Mouse (Mus musculus): ENCODE results near the gene Fut8. TPM values are rescaled to one million over a fixed set of nuclear protein-coding genes. Genes with fewer than 3 reads are reported as not detected.
A peak's percentile ranks its signal among the peaks of the same experiment; 100 is the strongest.

The Fut8 gene
- polyA plus RNA-seq, 1 experiment: 6.9 TPM

DNA sequence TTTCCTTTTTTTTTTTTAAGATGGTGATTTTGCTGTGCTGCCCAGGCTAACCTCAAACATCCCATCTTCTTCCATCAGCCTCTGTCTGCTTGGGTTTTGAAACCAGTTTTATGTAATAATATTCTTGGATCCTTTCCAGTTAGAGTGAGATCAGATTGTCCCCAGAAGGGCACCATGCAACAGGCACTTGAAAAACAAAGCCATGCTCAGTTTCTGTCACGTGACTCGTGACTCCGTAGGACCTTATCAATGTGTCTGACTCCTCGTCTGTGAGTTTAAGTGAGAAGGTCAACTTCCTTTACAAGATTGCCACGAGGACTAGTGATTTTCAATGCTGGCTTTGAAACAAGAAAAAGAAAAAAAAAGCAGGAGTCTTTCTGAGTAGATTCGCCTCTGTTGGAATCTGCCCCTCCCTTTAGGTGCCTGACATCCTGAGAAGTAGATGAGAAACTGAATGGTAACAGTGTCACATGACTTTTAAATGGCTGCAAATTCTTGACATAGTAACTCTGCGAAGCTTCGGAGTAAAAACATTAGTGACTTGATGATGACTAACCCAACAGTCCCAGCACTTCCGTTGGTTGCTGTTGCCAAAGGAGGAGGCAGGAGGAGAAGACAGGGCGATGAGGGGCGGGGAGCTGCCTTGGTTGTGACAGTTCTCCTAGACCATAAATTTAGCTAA, 21.3 kb upstream of the Fut8 start:
- Histone ChIP-seq H3K4me3 (replicated peaks) (no peak overlapping the region), H3K9me3 (no peaks in the 10 kb centered on the region), H3K4me1 (peaks cover 25% of the 10 kb centered on the region), H3K36me3 (replicated peaks; ENCODE audit: low read length) (no peaks in the 10 kb centered on the region), H3K27me3 (replicated peaks) (no peaks in the 10 kb centered on the region)
- no peak for TF ChIP-seq GATA1 (IDR thresholded peaks at IDR 0.05; ENCODE audit: borderline replicate concordance, low read length)
- no peak for TF ChIP-seq FLI1 (IDR thresholded peaks at IDR 0.05; ENCODE audit: low read length)

DNA sequence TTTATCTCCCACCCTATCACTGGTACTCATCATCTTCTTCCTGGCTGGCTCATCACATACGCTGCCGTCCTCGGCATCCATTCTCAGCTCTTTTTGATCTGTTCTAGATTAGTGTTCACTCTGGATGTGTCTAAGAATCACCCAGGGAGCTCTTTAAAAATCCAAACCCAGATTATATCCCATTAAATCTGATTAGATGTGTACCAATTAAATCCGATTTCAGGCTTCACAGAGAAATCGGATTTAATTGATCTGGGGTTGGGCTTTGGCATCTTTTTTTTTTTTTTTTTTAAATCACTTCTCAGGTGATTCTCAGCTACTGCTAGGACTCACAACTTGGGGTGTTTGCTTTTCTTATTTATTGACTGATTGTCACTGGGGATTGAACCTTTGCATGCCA, 17.3 kb upstream of the Fut8 start:
- peaks cover 46% of the 10 kb centered on the region for H3K4me1 ChIP-seq
- H3K9me3 ChIP-seq: no peaks in the 10 kb centered on the region
- no peaks in the 10 kb centered on the region for H3K27me3 ChIP-seq (replicated peaks)
- H3K4me3 ChIP-seq (replicated peaks): no peak overlapping the region
- no peaks in the 10 kb centered on the region for H3K36me3 ChIP-seq (replicated peaks; ENCODE audit: low read length)
- TF ChIP-seq FLI1 (IDR thresholded peaks at IDR 0.05; ENCODE audit: low read length) (no peak), GATA1 (IDR thresholded peaks at IDR 0.05; ENCODE audit: borderline replicate concordance, low read length) (no peak)

DNA sequence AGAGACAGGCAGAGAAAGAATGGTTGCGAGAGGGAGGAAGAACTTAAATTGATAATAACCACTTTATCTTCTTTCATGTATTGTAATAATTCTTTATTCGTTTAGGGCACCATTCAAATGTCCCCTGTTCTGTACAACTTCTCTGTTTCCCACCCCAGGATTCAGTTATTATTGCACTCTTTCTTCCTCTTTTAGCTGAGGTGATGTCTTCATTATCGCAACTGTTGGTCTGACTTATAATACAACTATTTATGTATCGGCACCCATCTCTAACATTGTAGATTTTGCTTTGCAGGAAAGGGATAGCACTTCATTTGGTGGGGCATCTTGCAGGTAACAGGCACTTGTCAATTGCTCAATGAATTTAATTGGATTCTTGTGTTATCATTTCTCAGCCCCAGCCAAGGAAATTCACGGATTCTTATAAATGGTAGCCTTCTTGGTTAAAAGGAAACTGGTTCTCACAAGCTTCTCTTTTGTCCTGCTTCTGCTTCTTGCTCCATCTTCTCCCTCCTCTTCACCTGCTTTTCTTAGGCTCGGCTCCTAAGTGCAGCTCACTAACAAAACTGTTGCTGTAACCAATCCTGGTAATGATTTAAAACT, 15.6 kb upstream of the Fut8 start:
- TF ChIP-seq GATA1 (IDR thresholded peaks at IDR 0.05; ENCODE audit: borderline replicate concordance, low read length): no peak
- no peak for TF ChIP-seq FLI1 (IDR thresholded peaks at IDR 0.05; ENCODE audit: low read length)
- no peaks in the 10 kb centered on the region; the same call in 1 of the 2 replicates for H3K9me3 ChIP-seq
- no peak overlapping the region for H3K4me3 ChIP-seq (replicated peaks)
- no peaks in the 10 kb centered on the region for H3K27me3 ChIP-seq (replicated peaks)
- H3K4me1 ChIP-seq: peaks cover 40% of the 10 kb centered on the region
- H3K36me3 ChIP-seq (replicated peaks; ENCODE audit: low read length): peaks cover 3% of the 10 kb centered on the region

DNA sequence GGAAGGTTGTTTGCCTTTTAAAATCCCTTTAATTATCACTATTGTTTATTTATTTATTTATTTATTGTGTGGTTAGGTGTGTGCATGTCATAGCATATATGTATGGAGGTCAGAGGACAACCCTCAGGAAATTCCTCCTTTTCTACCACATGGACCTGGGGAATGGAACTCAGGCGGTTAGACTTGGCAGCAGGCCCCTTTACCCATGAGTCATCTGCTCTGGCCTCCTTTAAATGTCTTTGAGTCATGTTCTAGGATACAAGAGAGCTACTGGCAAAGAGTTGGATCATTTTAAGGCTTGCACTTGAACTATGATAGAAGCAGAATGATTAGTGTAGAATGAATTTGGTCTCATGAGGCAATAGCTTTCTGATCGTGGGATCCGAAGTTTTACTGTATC, 14.3 kb upstream of the Fut8 start:
- Histone ChIP-seq H3K4me1 (peaks cover 40% of the 10 kb centered on the region), H3K9me3 (no peaks in the 10 kb centered on the region; the same call in 1 of the 2 replicates), H3K36me3 (replicated peaks; ENCODE audit: low read length) (peaks cover 3% of the 10 kb centered on the region), H3K27me3 (replicated peaks) (no peaks in the 10 kb centered on the region), H3K4me3 (replicated peaks) (no peak overlapping the region)
- TF ChIP-seq FLI1 (IDR thresholded peaks at IDR 0.05; ENCODE audit: low read length) (no peak), GATA1 (IDR thresholded peaks at IDR 0.05; ENCODE audit: borderline replicate concordance, low read length) (no peak)

DNA sequence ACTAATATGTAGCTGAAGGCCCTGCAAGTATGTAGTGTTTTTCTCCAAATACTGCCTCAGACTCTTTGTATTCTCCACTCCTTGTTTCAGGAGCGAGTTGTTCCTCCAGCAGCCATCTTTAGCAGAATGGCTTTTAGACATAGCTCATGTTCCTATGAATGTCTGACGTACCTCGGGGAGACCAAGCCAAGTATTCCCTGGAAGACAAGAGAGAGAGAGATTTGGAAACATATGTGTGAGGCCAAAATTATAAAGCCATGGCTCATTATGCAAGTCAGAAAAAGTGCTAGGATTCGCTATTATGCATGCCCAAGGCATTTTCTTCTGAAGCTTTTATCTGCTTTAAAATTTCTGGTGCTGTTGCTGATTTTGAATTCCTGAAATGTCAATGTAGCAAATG, 13.8 kb upstream of the Fut8 start:
- Histone ChIP-seq H3K9me3 (no peaks in the 10 kb centered on the region; the same call in 1 of the 2 replicates), H3K4me3 (replicated peaks) (no peak overlapping the region), H3K4me1 (peaks cover 40% of the 10 kb centered on the region), H3K27me3 (replicated peaks) (no peaks in the 10 kb centered on the region), H3K36me3 (replicated peaks; ENCODE audit: low read length) (peaks cover 3% of the 10 kb centered on the region)
- no peak for TF ChIP-seq FLI1 (IDR thresholded peaks at IDR 0.05; ENCODE audit: low read length)
- TF ChIP-seq GATA1 (IDR thresholded peaks at IDR 0.05; ENCODE audit: borderline replicate concordance, low read length): no peak

DNA sequence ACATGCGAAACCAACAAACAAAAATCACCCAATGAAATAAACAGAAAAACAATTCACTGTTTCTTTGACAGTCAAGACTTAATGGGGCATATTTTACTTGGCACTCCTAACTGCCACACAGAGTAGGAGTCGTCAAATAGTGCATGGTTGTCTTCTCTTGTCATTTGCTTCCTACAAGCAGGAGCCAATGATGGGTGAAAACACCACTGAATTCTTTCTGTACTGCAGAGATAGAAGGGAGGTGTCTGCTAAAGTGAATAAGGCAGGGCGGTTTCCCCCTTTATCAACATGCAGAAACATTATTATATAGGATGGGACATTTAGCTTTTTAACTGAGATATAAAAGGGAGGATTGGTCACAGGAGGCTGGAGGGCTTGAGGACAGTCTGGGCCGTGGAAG, 13.0 kb upstream of the Fut8 start:
- Histone ChIP-seq H3K36me3 (replicated peaks; ENCODE audit: low read length) (peaks cover 3% of the 10 kb centered on the region), H3K4me3 (replicated peaks) (no peak overlapping the region), H3K27me3 (replicated peaks) (no peaks in the 10 kb centered on the region), H3K4me1 (peaks cover 40% of the 10 kb centered on the region), H3K9me3 (no peaks in the 10 kb centered on the region; the same call in 1 of the 2 replicates)
- TF ChIP-seq GATA1 (IDR thresholded peaks at IDR 0.05; ENCODE audit: borderline replicate concordance, low read length) (no peak), FLI1 (IDR thresholded peaks at IDR 0.05; ENCODE audit: low read length) (no peak)

DNA sequence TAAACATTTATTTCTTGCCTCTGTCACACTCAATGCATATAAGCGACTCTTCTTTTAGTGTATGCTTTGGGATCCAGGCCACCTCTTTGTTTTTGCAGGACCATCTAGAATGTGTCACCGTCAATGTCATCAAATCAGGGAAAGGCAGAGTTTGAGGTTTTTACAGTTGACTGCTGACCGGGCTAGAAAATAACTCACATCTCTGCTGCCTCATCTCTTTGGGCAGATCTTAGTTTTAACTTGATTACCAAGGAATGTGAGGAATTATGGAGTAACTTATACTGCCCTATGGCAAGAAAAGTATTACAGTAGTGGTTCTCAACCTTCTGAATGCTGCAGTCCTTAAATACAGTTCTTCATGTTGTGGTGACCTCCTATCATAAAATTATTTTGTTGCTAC, 12.2 kb upstream of the Fut8 start:
- H3K4me3 ChIP-seq (replicated peaks): no peak overlapping the region
- peaks cover 40% of the 10 kb centered on the region for H3K4me1 ChIP-seq
- H3K27me3 ChIP-seq (replicated peaks): no peaks in the 10 kb centered on the region
- H3K9me3 ChIP-seq: no peaks in the 10 kb centered on the region; the same call in 1 of the 2 replicates
- peaks cover 3% of the 10 kb centered on the region for H3K36me3 ChIP-seq (replicated peaks; ENCODE audit: low read length)
- TF ChIP-seq GATA1 (IDR thresholded peaks at IDR 0.05; ENCODE audit: borderline replicate concordance, low read length) (no peak), FLI1 (IDR thresholded peaks at IDR 0.05; ENCODE audit: low read length) (no peak)

DNA sequence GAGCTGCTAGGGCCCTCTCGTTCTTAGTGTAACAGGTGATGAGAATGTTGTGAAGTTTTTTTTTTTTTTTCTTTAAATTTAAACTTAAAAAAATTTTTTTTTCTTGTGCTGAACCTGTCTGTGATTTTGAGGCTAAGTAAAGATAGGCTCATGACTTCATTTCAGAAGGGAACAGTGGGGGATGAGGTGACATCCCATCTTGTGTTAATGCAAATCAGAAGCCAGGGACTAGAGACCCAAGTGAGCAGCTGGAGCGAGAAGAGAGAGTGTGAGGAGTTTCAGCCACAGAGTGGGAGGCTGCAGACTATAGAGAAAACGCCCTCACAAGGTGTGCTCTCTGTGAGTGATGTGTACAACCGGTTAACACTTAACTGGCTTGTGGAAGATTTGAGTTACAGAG, 2.0 kb upstream of the Fut8 start:
- Histone ChIP-seq H3K36me3 (replicated peaks; ENCODE audit: low read length) (peaks cover 12% of the 10 kb centered on the region), H3K9me3 (0 out of 2 replicates have a peak, but pooled peaks cover 3% of the 10 kb centered on the region), H3K4me3 (replicated peaks) (no peak overlapping the region), H3K27me3 (replicated peaks) (no peaks in the 10 kb centered on the region), H3K4me1 (peaks cover 18% of the 10 kb centered on the region; the same call in 1 of the 2 replicates)
- TF ChIP-seq GATA1 (IDR thresholded peaks at IDR 0.05; ENCODE audit: borderline replicate concordance, low read length): no peak
- no peak for TF ChIP-seq FLI1 (IDR thresholded peaks at IDR 0.05; ENCODE audit: low read length)

DNA sequence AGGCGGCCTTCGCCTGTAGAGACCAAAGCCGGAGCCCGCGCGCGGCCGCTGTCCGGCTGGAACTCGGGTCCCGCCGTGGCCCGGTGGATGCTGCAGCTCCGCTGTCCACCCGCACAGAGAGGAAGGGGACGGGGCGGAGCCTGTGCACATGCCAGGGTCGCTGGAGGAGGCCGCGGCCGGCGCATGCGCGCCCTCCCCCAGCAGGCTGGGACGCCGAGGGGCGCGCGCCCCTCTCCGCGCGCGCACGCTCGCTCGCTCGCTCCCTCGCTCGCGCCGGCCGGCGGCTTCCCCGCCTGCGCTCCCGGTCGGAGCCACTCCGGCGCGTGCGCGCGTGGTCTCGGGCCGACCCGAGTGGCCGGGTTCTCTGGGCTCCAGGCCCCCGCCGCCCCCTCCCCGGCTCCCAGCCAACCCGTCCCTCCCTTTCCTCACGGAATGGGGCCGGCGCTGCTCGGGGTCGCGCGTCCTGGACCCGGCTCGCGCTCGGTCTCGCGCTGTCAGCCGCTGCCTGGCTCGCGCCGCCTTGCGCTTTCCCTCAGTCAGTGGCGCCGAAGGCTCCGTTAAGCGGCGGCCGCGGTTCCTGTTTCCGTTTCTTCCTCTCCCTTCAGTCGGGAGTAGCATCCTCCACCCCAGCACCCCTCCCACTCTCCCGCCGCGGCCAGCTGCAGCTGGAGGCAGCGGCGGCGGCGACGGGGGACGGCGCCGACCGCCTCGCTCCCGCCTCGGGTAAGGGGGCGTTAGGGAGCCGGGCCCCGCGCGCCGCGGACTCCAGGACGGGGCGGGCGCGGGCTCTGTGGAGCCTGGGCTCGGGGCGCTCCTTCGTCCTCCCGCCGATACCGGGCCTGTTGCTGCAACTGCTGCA, 835 bp downstream of the Fut8 start:
- H3K4me3 ChIP-seq (replicated peaks): peak overlapping the region; percentile 97
- TF ChIP-seq GATA1 (IDR thresholded peaks at IDR 0.05; ENCODE audit: borderline replicate concordance, low read length): no peak
- no peak for TF ChIP-seq FLI1 (IDR thresholded peaks at IDR 0.05; ENCODE audit: low read length)
- H3K27me3 ChIP-seq (replicated peaks): no peaks in the 10 kb centered on the region
- no peaks in the 10 kb centered on the region for H3K9me3 ChIP-seq
- peaks cover 7% of the 10 kb centered on the region for H3K36me3 ChIP-seq (replicated peaks; ENCODE audit: low read length)
- peaks cover 27% of the 10 kb centered on the region for H3K4me1 ChIP-seq
